Mouse (Mus musculus) induced T-regulatory cell, adult 2 months (primary cell): ENCODE data around the gene Bdh2.
A peak's percentile ranks its signal among the peaks of the same experiment; 100 is the strongest.

ENCODE experiments used
- DNase-seq: peaks from one replicate; pipeline ENCODE4 v3.0.0-alpha.2; 2012; ENCODE audit warnings: low read depth

The Bdh2 gene

GRCm38 (mm10) chr3:135280669-135281415 is at the start of gene Bdh2:
Gene Bdh2, plus strand, starts transcription at chr3:135281221.
- peak; percentile 85 for DNase-seq

GRCm38 (mm10) chr3:135232058-135232457 is 49.0 kb upstream of the Bdh2 start:
- no peak for DNase-seq

- no peak for DNase-seq
These were observed 48.6 kb upstream of the Bdh2 start for GRCm38 (mm10) chr3:135232462-135232861.

- DNase-seq, result peak; percentile 59
These were observed 35.3 kb upstream of the Bdh2 start for GRCm38 (mm10) chr3:135245733-135246132.

- no peak for DNase-seq
These were observed 34.2 kb upstream of the Bdh2 start for GRCm38 (mm10) chr3:135246828-135247227.

GRCm38 (mm10) chr3:135249104-135249503 is 31.9 kb upstream of the Bdh2 start:
- DNase-seq, result peak; percentile 11

- DNase-seq, result no peak
These were observed 29.2 kb upstream of the Bdh2 start for GRCm38 (mm10) chr3:135251825-135252224.

GRCm38 (mm10) chr3:135254784-135255183 is 26.2 kb upstream of the Bdh2 start:
- no peak for DNase-seq

GRCm38 (mm10) chr3:135258919-135259318 is 22.1 kb upstream of the Bdh2 start:
- DNase-seq, result no peak

GRCm38 (mm10) chr3:135260233-135260632 is 20.8 kb upstream of the Bdh2 start:
- no peak for DNase-seq

GRCm38 (mm10) chr3:135268616-135269015 is 12.4 kb upstream of the Bdh2 start:
- DNase-seq, result no peak

- no peak for DNase-seq
These were observed 11.5 kb upstream of the Bdh2 start for GRCm38 (mm10) chr3:135269391-135269990.

- no peak for DNase-seq
These were observed 8.4 kb upstream of the Bdh2 start for GRCm38 (mm10) chr3:135272627-135273026.

GRCm38 (mm10) chr3:135273047-135273446 is 8.0 kb upstream of the Bdh2 start:
- no peak for DNase-seq

GRCm38 (mm10) chr3:135280160-135280559 is 861 bp upstream of the Bdh2 start:
- DNase-seq, result no peak

- no peak for DNase-seq
These were observed 680 bp downstream of the Bdh2 start for GRCm38 (mm10) chr3:135281701-135282100.

GRCm38 (mm10) chr3:135285256-135285655 is 4.2 kb downstream of the Bdh2 start:
- no peak for DNase-seq

GRCm38 (mm10) chr3:135285807-135286206 is 4.8 kb downstream of the Bdh2 start:
- no peak for DNase-seq

- DNase-seq, result no peak
These were observed 7.2 kb downstream of the Bdh2 start for GRCm38 (mm10) chr3:135288138-135288750.

- no peak for DNase-seq
These were observed 8.1 kb downstream of the Bdh2 start for GRCm38 (mm10) chr3:135289148-135289547.

GRCm38 (mm10) chr3:135290249-135290894 is 9.4 kb downstream of the Bdh2 start:
- DNase-seq, result peak; percentile 80

- no peak for DNase-seq
These were observed 12.7 kb downstream of the Bdh2 start for GRCm38 (mm10) chr3:135293703-135294102.

GRCm38 (mm10) chr3:135295559-135295958 is 14.5 kb downstream of the Bdh2 start:
- DNase-seq, result no peak
